Mouse (Mus musculus): ENCODE results near the gene Rpl41. TPM values are rescaled to one million over a fixed set of nuclear protein-coding genes. Genes with fewer than 3 reads are reported as not detected.
A peak's percentile ranks its signal among the peaks of the same experiment; 100 is the strongest.

Gene Rpl41
- polyA plus RNA-seq, 1 experiment: 1,655 TPM

- 10% methylated on average over 18 of the region's 18 CpGs for WGBS
- Histone ChIP-seq H3K4me3 (ENCODE audit: low read depth, low read length) (no peak overlapping the region), H3K4me1 (ENCODE audit: control insufficient read depth, insufficient read depth, insufficient read length, low read length) (peaks cover 4% of the 10 kb centered on the region; the same call in 1 of the 2 replicates), H3K27me3 (ENCODE audit: control insufficient read depth, insufficient read depth, low read length) (no peaks in the 10 kb centered on the region), H3K27ac (ENCODE audit: insufficient read depth, low read depth, low read length) (peak overlapping the region; percentile 48), H3K36me3 (ENCODE audit: control insufficient read depth, insufficient read depth, low read length) (no peaks in the 10 kb centered on the region)
- TF ChIP-seq CTCF (IDR thresholded peaks at IDR 0.05; ENCODE audit: extremely low read depth, insufficient read length, insufficient replicate concordance, low read depth, low read length): peak; percentile 84; the same call in 1 of the 2 replicates
- no peak for TF ChIP-seq POLR2A (IDR thresholded peaks at IDR 0.05; ENCODE audit: low read depth, low read length)
These were observed 12.7 kb downstream of the Rpl41 start for GRCm38 (mm10) chr10:128536266-128536940.

- Histone ChIP-seq H3K27ac (ENCODE audit: insufficient read depth, low read depth, low read length) (peak overlapping the region; percentile 48), H3K36me3 (ENCODE audit: control insufficient read depth, insufficient read depth, low read length) (no peaks in the 10 kb centered on the region), H3K4me3 (ENCODE audit: low read depth, low read length) (no peak overlapping the region), H3K27me3 (ENCODE audit: control insufficient read depth, insufficient read depth, low read length) (no peaks in the 10 kb centered on the region), H3K4me1 (ENCODE audit: control insufficient read depth, insufficient read depth, insufficient read length, low read length) (peaks cover 4% of the 10 kb centered on the region; the same call in 1 of the 2 replicates)
- WGBS: 68% methylated on average over 4 of the region's 4 CpGs
- no peak for TF ChIP-seq POLR2A (IDR thresholded peaks at IDR 0.05; ENCODE audit: low read depth, low read length)
- no peak for TF ChIP-seq CTCF (IDR thresholded peaks at IDR 0.05; ENCODE audit: extremely low read depth, insufficient read length, insufficient replicate concordance, low read depth, low read length)
These were observed 13.4 kb downstream of the Rpl41 start for GRCm38 (mm10) chr10:128535624-128536265.

GRCm38 (mm10) chr10:128535206-128535605 is 13.9 kb downstream of the Rpl41 start:
- 70% methylated on average over 2 of the region's 2 CpGs for WGBS
- TF ChIP-seq CTCF (IDR thresholded peaks at IDR 0.05; ENCODE audit: extremely low read depth, insufficient read length, insufficient replicate concordance, low read depth, low read length): no peak
- no peak for TF ChIP-seq POLR2A (IDR thresholded peaks at IDR 0.05; ENCODE audit: low read depth, low read length)
- Histone ChIP-seq H3K4me3 (ENCODE audit: low read depth, low read length) (no peak overlapping the region), H3K4me1 (ENCODE audit: control insufficient read depth, insufficient read depth, insufficient read length, low read length) (peaks cover 4% of the 10 kb centered on the region; the same call in 1 of the 2 replicates), H3K27ac (ENCODE audit: insufficient read depth, low read depth, low read length) (no peak overlapping the region), H3K36me3 (ENCODE audit: control insufficient read depth, insufficient read depth, low read length) (no peaks in the 10 kb centered on the region), H3K27me3 (ENCODE audit: control insufficient read depth, insufficient read depth, low read length) (no peaks in the 10 kb centered on the region)

- H3K36me3 ChIP-seq (ENCODE audit: control insufficient read depth, insufficient read depth, low read length): no peaks in the 10 kb centered on the region
- no peak for TF ChIP-seq POLR2A (IDR thresholded peaks at IDR 0.05; ENCODE audit: low read depth, low read length)
- no peak for TF ChIP-seq CTCF (IDR thresholded peaks at IDR 0.05; ENCODE audit: extremely low read depth, insufficient read length, insufficient replicate concordance, low read depth, low read length)
- WGBS: 20% methylated on average over 28 of the region's 28 CpGs
- no peaks in the 10 kb centered on the region for H3K27me3 ChIP-seq (ENCODE audit: control insufficient read depth, insufficient read depth, low read length)
- peak overlapping the region; percentile 51 for H3K27ac ChIP-seq (ENCODE audit: insufficient read depth, low read depth, low read length)
- peak overlapping the region; percentile 54 for H3K4me3 ChIP-seq (ENCODE audit: low read depth, low read length)
- no peaks in the 10 kb centered on the region for H3K4me1 ChIP-seq (ENCODE audit: control insufficient read depth, insufficient read depth, insufficient read length, low read length)
These were observed 22.4 kb downstream of the Rpl41 start for GRCm38 (mm10) chr10:128526366-128527356.

GRCm38 (mm10) chr10:128525671-128526308 is 23.3 kb downstream of the Rpl41 start, which contains the start of gene Esyt1:
Esyt1 (minus strand) TSS chr10:128525871.
- Histone ChIP-seq H3K36me3 (ENCODE audit: control insufficient read depth, insufficient read depth, low read length) (peaks cover 5% of the 10 kb centered on the region; the same call in 1 of the 2 replicates), H3K27me3 (ENCODE audit: control insufficient read depth, insufficient read depth, low read length) (no peaks in the 10 kb centered on the region), H3K27ac (ENCODE audit: insufficient read depth, low read depth, low read length) (peak within 1 kb of the TSS; percentile 69), H3K4me1 (ENCODE audit: control insufficient read depth, insufficient read depth, insufficient read length, low read length) (no peaks in the 10 kb centered on the region), H3K4me3 (ENCODE audit: low read depth, low read length) (peak within 1 kb of the TSS; percentile 81)
- under 1% methylated on average over 37 of the region's 37 CpGs for WGBS
- 0 out of 2 replicates have a peak, but pooled peaks have one; percentile 29 for TF ChIP-seq CTCF (IDR thresholded peaks at IDR 0.05; ENCODE audit: extremely low read depth, insufficient read length, insufficient replicate concordance, low read depth, low read length)
- TF ChIP-seq POLR2A (IDR thresholded peaks at IDR 0.05; ENCODE audit: low read depth, low read length): peak; percentile 63; the same call in 1 of the 2 replicates

Measured in small intestine, adult 2 months (tissue).